In genomic region chr7:45127700-45128224, GRCm38 (mm10) we compare ENCODE assay signal across 9 mouse cellular contexts. TPM values are rescaled to one million over a fixed set of nuclear protein-coding genes. Genes with fewer than 3 reads are reported as not detected.
DNase-seq lines count a peak whose midpoint lies in the region; ATAC-seq and TF ChIP-seq lines count a peak whose summit lies in the region.
"Had no signal": no experiment of that assay in that cellular context is flagged by ENCODE, and none has a peak within 500 bp of the region (broad histone marks: within the 10 kb centered on the region; RNA-seq: fewer than 3 reads in every experiment).

No protein-coding gene starts in this region.

- peak overlapping the region; percentile 87 for H3K27ac ChIP-seq in kidney, postnatal 0 days
- H3K27ac ChIP-seq in brown adipose tissue, adult 24 weeks (replicated peaks; ENCODE audit: low read depth, low read length): peak overlapping the region; percentile 86
- H3K27ac ChIP-seq in hindbrain, embryonic 13.5 days: peak overlapping the region; percentile 92
- H3K27ac ChIP-seq in midbrain, embryonic 14.5 days (replicated peaks; ENCODE audit: low read depth, low read length): peak overlapping the region; percentile 81

- H3K9ac ChIP-seq in kidney, postnatal 0 days (ENCODE audit: low read depth, low read length): peak overlapping the region; percentile 96
- H3K9ac ChIP-seq in hindbrain, embryonic 13.5 days: peak overlapping the region; percentile 99
- peak overlapping the region; percentile 97 for H3K9ac ChIP-seq in midbrain, embryonic 14.5 days (replicated peaks; ENCODE audit: low read length)

- peak overlapping the region; percentile 85 for H3K4me3 ChIP-seq in kidney, postnatal 0 days (replicated peaks; ENCODE audit: low read depth, low read length)
- H3K4me3 ChIP-seq in brown adipose tissue, adult 24 weeks (ENCODE audit: insufficient read depth, low read depth, low read length): peak overlapping the region; percentile 90
- H3K4me3 ChIP-seq in hindbrain, embryonic 13.5 days: peak overlapping the region; percentile 92
- H3K4me3 ChIP-seq in midbrain, embryonic 14.5 days (replicated peaks; ENCODE audit: low read depth, low read length): peak overlapping the region; percentile 85

- 3% methylated on average over 6 of the region's 6 CpGs for WGBS in kidney, postnatal 0 days
- under 1% methylated on average over 6 of the region's 6 CpGs for WGBS in hindbrain, embryonic 13.5 days
- WGBS in midbrain, embryonic 14.5 days: under 1% methylated on average over 6 of the region's 6 CpGs

- DNase-seq in kidney, postnatal 0 days (ENCODE audit: low spot score): no peak
- no peak for DNase-seq in kidney, postnatal 36 days
- DNase-seq in midbrain, embryonic 14.5 days: no peak
- DNase-seq in T-cell, adult 2 months (ENCODE audit: low spot score): no peak
- no peak for DNase-seq in left cerebral cortex, postnatal 14 days (ENCODE audit: low spot score in 2 of 2)
- DNase-seq in right cerebral cortex, adult 2 months (ENCODE audit: low spot score in 2 of 2): no peak

- peaks cover 24% of the 10 kb centered on the region for H3K36me3 ChIP-seq in kidney, postnatal 0 days (ENCODE audit: insufficient read depth, low read length)
- peaks cover 29% of the 10 kb centered on the region for H3K36me3 ChIP-seq in hindbrain, embryonic 13.5 days
- H3K36me3 ChIP-seq in midbrain, embryonic 14.5 days (ENCODE audit: control insufficient read depth, insufficient read depth, low read length): peaks cover 33% of the 10 kb centered on the region

- no peak for ATAC-seq in kidney, postnatal 0 days (replicated peaks; ENCODE audit: low FRiP score, low read depth)
- ATAC-seq in hindbrain, embryonic 13.5 days (ENCODE audit: low FRiP score): no peak
- no peak for ATAC-seq in midbrain, embryonic 14.5 days (ENCODE audit: low FRiP score, low TSS enrichment)

- TF ChIP-seq CTCF in kidney, postnatal 0 days (IDR thresholded peaks at IDR 0.05; ENCODE audit: low read depth): no peak

- no peaks in the 10 kb centered on the region for H3K9me3 ChIP-seq in kidney, postnatal 0 days (replicated peaks; ENCODE audit: low read length)
- no peaks in the 10 kb centered on the region for H3K9me3 ChIP-seq in hindbrain, embryonic 13.5 days
- H3K9me3 ChIP-seq in midbrain, embryonic 14.5 days (ENCODE audit: control insufficient read depth, low read length): no peaks in the 10 kb centered on the region

- H3K4me1 ChIP-seq in kidney, postnatal 0 days (replicated peaks; ENCODE audit: insufficient read depth, low read length): peaks cover 35% of the 10 kb centered on the region; the same call in 1 of the 2 replicates
- H3K4me1 ChIP-seq in brown adipose tissue, adult 24 weeks (ENCODE audit: control insufficient read depth, insufficient read depth, insufficient read length, low read length): peaks cover 11% of the 10 kb centered on the region
- H3K4me1 ChIP-seq in hindbrain, embryonic 13.5 days (replicated peaks): peaks cover 49% of the 10 kb centered on the region
- peaks cover 19% of the 10 kb centered on the region for H3K4me1 ChIP-seq in midbrain, embryonic 14.5 days (ENCODE audit: control insufficient read depth, insufficient read depth, low read length)

- H3K4me2 ChIP-seq in kidney, postnatal 0 days (ENCODE audit: low read length): peak overlapping the region; percentile 82
- H3K4me2 ChIP-seq in hindbrain, embryonic 13.5 days: peak overlapping the region; percentile 96
- H3K4me2 ChIP-seq in midbrain, embryonic 14.5 days (ENCODE audit: low read length): peak overlapping the region; percentile 98

- no peaks in the 10 kb centered on the region for H3K27me3 ChIP-seq in kidney, postnatal 0 days (ENCODE audit: insufficient read depth, low read length)
- H3K27me3 ChIP-seq in hindbrain, embryonic 13.5 days: no peaks in the 10 kb centered on the region
- H3K27me3 ChIP-seq in midbrain, embryonic 14.5 days (ENCODE audit: control insufficient read depth, insufficient read depth, low read length): no peaks in the 10 kb centered on the region

- intact Hi-C loops in left cerebral cortex, postnatal 14 days (cut with DNase I): no loop called here

RNA-seq across cellular contexts. Expression of gene Rpl13a, which starts 0.8 kb away (rescaled TPM):
- polyA plus RNA-seq in kidney, postnatal 0 days (2015; fragmentation: Nextera tagmentation; extraction: Ambion mirVana): 1,804 and 1,959 TPM in 2 replicates
- polyA plus RNA-seq in brown adipose tissue, adult 24 weeks (2012; ENCODE audit: insufficient read depth, insufficient read length, missing spikeins): 1,142 and 1,278 TPM in 2 replicates
- polyA plus RNA-seq in hindbrain, embryonic 13.5 days (2015; fragmentation: Nextera tagmentation; extraction: Ambion mirVana): 770 and 846 TPM in 2 replicates
- polyA plus RNA-seq in midbrain, embryonic 14.5 days (2014; fragmentation: Nextera tagmentation; extraction: Ambion mirVana): 746 and 846 TPM in 2 replicates
- 100 to 1,000 TPM; 608 to 639 TPM for total RNA-seq in left cerebral cortex, postnatal 14 days (2021)

RNA-seq across cellular contexts. Expression of gene Rps11, which starts 3.5 kb away (rescaled TPM):
- 1,486 and 1,553 TPM in 2 replicates for polyA plus RNA-seq in kidney, postnatal 0 days (2015; fragmentation: Nextera tagmentation; extraction: Ambion mirVana)
- polyA plus RNA-seq in brown adipose tissue, adult 24 weeks (2012; ENCODE audit: insufficient read depth, insufficient read length, missing spikeins): 1,258 and 1,344 TPM in 2 replicates
- polyA plus RNA-seq in hindbrain, embryonic 13.5 days (2015; fragmentation: Nextera tagmentation; extraction: Ambion mirVana): 994 and 999 TPM in 2 replicates
- polyA plus RNA-seq in midbrain, embryonic 14.5 days (2014; fragmentation: Nextera tagmentation; extraction: Ambion mirVana): 915 and 960 TPM in 2 replicates
- 100 to 1,000 TPM; 402 to 406 TPM for total RNA-seq in left cerebral cortex, postnatal 14 days (2021)

RNA-seq across cellular contexts. Expression of gene Gm45713, which starts 8.3 kb away (rescaled TPM):
- polyA plus RNA-seq in kidney, postnatal 0 days (2015; fragmentation: Nextera tagmentation; extraction: Ambion mirVana): 0.83 and 1.3 TPM in 2 replicates
- polyA plus RNA-seq in brown adipose tissue, adult 24 weeks (2012; ENCODE audit: insufficient read depth, insufficient read length, missing spikeins): not detected in 2 replicates
- 0.14 TPM in 1 of 2 replicates, not detected in the other for polyA plus RNA-seq in hindbrain, embryonic 13.5 days (2015; fragmentation: Nextera tagmentation; extraction: Ambion mirVana)
- 0.53 TPM in 1 of 2 replicates, not detected in the other for polyA plus RNA-seq in midbrain, embryonic 14.5 days (2014; fragmentation: Nextera tagmentation; extraction: Ambion mirVana)
- not detected for total RNA-seq in left cerebral cortex, postnatal 14 days (2021)
- total RNA-seq: layer of hippocampus, adult 18-20 months had no signal

RNA-seq across cellular contexts. Expression of gene Flt3l, which starts 8.5 kb away (rescaled TPM):
- 2.2 and 2.4 TPM in 2 replicates for polyA plus RNA-seq in kidney, postnatal 0 days (2015; fragmentation: Nextera tagmentation; extraction: Ambion mirVana)
- 5.9 and 6.8 TPM in 2 replicates for polyA plus RNA-seq in brown adipose tissue, adult 24 weeks (2012; ENCODE audit: insufficient read depth, insufficient read length, missing spikeins)
- polyA plus RNA-seq in hindbrain, embryonic 13.5 days (2015; fragmentation: Nextera tagmentation; extraction: Ambion mirVana): 1.4 and 1.6 TPM in 2 replicates
- 0.50 and 1.4 TPM in 2 replicates for polyA plus RNA-seq in midbrain, embryonic 14.5 days (2014; fragmentation: Nextera tagmentation; extraction: Ambion mirVana)
- total RNA-seq in left cerebral cortex, postnatal 14 days (2021): 1 to 10 TPM; 2.4 to 3.2 TPM

RNA-seq across cellular contexts. Expression of gene Fcgrt, which starts 24.1 kb away (rescaled TPM):
- 134 and 145 TPM in 2 replicates for polyA plus RNA-seq in kidney, postnatal 0 days (2015; fragmentation: Nextera tagmentation; extraction: Ambion mirVana)
- polyA plus RNA-seq in brown adipose tissue, adult 24 weeks (2012; ENCODE audit: insufficient read depth, insufficient read length, missing spikeins): 167 and 170 TPM in 2 replicates
- polyA plus RNA-seq in hindbrain, embryonic 13.5 days (2015; fragmentation: Nextera tagmentation; extraction: Ambion mirVana): 26.9 and 28.3 TPM in 2 replicates
- 4.8 and 21.8 TPM in 2 replicates for polyA plus RNA-seq in midbrain, embryonic 14.5 days (2014; fragmentation: Nextera tagmentation; extraction: Ambion mirVana)
- total RNA-seq in left cerebral cortex, postnatal 14 days (2021): 10 to 100 TPM; 21.0 to 22.8 TPM
